Mouse (Mus musculus) cerebellum, adult 11 months (tissue): ENCODE data around the gene Polg2.
"Not testable (repeated sequence)": the region's sequence is repeated elsewhere in the genome, so short reads cannot be mapped to it uniquely, and the experiment has no call there.

Experiments
- DNase-seq: peaks from one replicate; pipeline ENCODE4 v3.0.0; 2022

Polg2 gene

DNA sequence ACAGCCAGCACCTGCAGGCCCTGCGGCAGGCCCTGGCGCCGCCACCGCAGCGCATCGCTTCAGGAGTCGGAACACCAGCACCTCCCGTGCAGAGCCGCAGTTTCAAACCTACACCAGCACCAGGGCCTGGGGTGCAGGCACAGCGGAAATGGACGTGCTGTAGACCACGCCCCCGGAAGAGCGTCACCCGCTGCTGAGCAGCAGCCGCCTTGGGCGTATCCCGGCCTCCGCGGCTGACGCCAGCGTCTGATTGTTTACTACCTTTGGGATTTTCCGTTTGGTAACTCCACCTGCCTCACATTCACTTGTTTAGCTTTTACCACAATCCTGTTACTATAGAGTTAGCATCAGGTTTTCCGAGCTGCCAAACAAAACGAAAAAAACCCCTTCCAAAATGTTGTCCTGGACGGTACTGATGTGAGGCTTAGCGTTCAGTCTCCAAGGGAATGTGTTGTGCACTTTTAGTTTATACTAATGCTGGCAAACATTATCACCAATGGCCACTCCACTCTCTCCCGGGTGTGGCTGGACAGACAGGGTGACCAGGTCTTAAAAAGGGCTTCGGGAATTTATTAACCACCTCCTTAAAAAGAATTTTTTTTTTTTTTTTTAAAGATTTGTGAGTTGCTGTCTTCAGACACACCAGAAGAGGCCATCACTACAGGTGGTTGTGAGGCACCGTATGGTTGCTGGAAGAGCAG, at the start of gene Polg2:
Gene Polg2, minus strand, starts transcription at position 150 of the 701 bp plus-strand sequence.
- DNase-seq, result peak; percentile 84

DNA sequence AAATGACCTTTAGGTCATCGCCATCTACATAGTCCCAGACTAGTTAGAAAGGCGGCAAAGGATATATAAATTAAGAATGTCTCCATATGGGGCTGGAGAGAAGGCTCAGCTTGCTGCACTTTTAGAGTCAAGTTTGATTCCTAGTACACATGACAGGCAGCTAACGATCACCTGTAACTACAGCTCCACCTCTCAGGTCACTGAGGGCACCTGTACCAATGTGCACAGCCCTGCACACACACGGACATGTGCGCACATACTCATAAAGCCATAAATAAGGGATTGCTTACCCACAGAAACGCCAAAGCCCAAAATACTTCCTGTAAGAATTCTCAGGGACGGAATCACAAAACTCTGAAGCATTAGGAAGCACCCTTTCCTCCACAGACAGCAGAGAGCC, 48.7 kb upstream of the Polg2 start:
- DNase-seq, result no peak

DNA sequence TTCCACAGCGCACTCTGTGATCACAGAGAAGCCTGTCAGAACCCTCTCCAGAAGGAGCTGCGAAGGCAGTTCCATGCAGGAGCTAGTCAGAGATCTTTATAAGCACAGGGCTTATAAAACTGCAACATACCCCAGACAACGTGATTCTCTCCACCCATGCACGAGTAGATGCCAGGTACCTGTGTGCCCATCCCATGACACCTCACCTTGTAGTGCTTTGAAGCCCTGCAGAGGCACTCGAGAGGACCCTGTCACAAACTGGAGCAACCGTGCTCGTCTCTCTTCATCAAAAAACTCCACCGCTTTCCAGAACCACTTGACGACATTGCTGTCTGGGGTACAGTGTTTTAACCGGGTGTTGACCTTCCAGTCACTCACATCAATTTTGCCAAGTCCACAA, 45.1 kb upstream of the Polg2 start:
- no peak for DNase-seq

DNA sequence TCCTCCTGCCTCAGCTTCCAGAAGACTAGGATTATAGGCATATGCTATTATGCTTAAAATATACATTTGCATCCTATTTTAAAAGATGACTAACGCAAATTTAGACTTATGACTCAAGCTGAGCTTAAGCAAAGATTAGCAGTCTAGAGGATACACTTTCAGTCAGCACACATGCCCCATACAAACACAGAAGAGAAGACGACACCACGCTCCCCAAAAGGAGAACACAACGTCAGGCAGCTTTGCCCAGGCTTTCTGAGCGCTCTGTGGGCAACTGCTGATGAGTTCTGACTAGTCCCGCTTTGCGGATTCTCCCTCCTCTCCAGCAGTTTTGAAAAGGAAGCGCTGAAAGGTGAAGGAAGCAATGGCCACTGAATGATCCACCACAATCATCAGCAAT, 44.4 kb upstream of the Polg2 start:
- DNase-seq, result no peak

DNA sequence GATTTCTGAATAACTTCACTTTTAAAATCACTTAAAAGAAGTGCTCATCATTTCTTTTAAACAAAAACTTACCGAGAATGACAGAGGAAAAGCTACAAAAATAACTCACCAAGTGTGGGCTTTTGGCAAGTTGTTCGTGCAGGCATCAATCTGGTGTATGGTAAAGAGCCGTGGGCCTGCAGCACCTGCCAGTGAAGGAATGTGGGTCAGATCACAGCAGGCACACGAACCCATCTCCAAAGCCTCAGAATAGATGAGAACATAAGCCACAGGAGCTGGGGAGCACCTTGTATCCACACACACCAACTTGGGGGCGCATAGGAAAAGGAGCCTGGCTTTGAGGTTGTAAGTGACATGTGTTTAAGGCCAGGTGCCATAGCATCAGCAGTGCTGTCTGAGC, 43.6 kb upstream of the Polg2 start:
- peak; percentile 90 for DNase-seq

DNA sequence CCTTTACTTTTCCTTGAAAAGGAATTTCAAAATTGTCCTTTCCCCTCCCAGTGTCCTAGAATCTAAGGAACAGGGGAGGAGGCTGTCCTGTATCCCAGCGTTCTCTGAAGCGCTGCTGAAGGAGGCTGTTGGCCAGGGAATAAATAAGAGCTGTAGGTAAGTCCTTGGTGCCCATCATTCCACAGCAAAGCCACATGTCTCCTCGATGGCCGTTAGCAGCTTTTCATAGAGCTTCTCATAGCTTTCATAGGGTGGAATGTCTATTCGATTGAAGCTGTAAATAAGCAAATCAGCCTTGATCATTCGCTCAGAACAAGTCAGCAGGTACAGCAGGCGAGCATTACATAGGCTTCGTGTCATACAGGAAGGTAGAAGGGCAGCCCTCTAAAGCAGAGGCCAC, 43.2 kb upstream of the Polg2 start:
- DNase-seq, result no peak

DNA sequence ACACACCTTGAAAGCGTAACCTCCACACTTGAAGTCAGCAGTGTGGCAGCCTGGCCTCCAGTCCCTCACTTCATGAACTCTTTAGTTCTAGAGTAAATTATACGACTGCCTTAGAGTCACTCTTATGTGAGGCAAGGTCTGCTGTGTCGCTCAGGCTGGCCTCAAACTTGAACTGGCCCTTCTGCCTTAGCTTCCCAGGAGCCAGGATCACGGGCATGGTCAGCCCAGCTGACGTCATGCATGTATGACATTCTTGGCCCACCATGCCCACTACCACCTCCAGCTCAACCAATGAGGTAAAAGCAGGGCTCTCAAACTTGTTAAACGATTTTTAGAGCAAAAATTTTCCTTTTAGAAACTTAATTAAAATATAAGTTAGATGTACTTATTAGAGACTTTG, 42.1 kb upstream of the Polg2 start:
- DNase-seq, result no peak

DNA sequence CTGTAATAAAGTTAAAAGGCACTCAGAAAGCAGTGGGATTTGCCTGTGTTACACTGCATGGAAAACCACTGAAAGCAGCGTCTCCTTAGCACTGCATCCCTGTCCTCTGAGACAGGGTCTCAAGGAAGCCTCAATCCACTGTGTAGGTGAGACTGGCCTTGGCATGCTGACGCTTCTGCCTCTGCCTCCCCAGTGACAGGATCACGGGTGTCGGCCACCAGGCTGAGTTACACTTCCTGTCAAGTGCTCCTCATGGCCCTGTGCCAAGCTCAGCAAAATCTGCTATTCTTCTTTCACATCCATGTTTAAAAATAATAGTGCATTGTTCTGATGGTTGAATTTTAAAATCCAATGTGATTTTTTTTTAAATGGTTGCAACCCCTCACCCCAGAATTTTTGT, 41.6 kb upstream of the Polg2 start:
- peak; percentile 54 for DNase-seq

DNA sequence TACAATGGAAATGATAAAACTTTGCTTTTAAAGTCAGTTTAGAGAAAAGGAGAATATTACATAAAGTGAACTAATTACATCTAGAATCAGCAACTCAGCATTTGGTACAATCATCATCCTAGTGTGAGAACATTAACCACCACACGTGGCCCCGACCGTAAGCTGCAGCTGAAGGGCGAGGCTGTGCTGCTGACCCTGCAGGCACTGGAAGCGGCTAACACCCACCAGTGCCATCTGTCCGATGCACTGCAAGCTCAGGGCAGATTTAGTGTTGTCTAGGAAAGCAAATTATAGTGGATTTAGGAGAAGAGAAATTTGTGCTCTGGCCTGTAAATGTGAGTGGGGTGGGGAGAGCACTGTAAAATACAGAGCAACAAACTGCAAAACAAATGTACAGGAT, 40.9 kb upstream of the Polg2 start:
- DNase-seq, result no peak

DNA sequence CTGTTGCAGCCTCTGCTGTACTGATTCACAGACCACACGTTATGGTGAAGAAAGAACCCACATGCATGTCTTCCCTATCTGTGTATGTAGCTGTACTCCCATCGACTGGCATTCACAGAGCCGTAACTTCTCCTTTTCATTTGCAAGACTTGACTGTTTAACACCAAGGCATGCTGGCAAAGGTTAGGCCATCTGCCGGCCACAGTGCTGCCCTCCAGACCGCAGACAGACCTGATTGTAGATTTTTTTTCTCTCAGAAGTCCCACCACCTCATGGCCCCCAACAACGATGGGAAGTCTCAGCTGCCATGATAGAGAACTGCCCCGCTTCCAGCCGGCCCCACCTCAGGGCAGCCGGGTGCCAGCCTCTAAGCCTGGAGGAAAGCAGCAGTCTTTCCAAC, 40.3 kb upstream of the Polg2 start:
- DNase-seq, result no peak

DNA sequence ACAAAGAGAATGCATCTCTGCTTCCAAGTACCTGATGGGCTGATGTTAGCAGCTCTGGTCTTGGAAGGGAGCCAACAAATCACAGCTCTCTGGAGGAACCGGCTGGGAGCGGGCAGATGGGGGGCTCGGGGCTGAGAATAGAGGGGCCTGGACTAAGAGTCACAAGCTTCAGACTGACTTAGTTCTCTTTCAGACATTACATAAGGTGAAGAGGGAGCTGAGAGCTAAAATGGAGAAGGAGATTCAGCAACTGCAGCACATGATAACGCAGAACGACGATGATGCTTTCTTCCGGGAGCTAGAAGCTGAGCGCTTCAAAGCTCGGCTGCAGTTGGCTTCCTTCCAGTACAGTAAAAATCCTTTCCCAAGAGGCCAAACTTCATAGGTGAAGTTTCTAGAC, 39.0 kb upstream of the Polg2 start:
- no peak for DNase-seq

DNA sequence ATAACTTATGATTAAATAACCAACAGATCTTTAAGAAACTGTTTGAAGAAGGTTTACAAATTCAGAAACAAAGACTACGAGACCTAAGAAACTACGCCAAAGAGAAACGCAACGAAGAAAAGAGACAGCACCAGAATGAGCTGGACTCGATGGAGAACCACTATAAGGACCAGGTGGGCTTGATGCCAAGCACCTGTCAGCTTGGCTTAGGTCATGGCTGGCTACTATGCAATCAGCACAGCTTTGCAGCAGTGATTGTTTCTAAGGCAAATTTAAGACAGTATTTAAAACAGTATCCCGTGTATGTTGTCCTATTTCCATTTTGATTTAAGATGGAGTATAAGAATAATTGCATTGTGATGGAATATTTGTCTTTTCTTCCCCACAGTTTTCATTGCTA, 38.5 kb upstream of the Polg2 start:
- DNase-seq, result peak; percentile 78

DNA sequence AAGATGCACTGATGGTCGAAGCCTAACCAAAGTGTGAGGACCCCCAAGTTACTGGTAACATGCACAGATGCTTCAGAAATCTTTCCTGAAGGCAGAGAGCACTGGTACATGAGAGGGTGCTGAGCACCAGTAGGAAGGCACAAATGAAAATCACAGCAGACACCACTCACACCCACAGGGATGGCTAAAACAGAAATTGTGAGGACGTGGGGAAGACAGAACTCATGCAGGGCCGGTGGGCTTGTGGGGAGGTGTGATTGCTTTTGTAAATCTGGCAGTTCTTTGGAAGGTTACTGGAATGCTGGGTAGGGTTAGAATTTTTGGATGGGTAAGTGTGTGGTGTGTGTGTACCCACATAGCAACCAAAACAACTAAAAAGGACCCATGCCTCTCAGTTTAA, 37.8 kb upstream of the Polg2 start:
- no peak for DNase-seq

DNA sequence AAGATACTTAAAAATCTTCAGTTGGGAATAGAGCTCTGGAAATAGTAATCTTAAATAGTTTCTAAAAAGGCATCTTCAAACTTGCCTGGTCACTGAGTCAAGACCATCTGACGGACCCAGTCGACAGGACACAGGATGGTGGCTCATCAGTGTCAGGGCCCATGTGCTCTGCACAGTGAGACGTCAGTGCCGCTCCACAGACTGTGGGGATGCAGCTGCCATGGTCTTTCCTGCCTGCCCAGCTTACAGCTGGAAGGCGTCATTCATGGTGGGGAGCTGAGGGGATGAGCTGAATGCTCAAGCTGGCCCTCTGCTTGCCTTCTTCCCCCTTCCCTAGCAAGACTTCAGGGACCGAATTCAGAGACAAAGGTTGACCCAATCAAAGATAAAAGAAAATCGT, 37.0 kb upstream of the Polg2 start:
- DNase-seq, result no peak

DNA sequence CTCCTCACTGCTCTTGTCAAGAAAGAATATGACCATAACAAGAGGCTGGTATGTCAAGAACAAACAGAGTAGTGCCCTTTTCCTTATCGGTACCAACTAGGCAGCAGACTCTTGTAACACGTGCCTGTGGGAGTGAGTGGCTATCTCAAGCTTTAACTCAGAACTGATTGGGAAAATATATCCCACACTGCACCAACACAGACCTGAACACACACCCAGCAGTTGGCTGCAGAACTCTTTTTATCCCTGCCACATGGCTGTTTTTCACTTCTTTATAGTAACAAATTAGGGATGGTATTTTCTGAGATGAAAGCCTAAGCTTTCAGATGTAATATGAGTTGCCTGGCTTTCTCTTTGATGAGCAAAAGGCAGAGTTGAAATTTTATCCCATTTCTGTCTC, 36.4 kb upstream of the Polg2 start:
- DNase-seq, result no peak

DNA sequence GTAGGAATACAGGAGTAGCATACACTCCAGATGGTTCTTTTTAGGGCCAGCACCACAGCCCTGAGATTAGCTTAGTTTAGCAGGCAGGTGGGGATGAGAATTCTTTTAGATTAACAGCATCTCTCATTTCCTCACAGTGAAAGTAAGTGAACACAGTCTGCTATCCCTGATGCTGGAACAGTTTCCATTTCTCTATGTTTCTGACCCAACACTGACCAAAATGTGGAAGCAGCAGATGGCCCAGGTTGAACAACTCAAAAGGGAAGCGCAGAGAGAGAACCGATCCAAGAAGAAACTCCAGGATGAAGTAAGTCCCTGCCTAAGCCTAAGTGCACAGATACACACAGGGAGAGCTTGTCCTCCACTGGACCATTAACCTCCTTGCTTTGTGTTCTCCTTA, 36.0 kb upstream of the Polg2 start:
- DNase-seq, result peak; percentile 43

DNA sequence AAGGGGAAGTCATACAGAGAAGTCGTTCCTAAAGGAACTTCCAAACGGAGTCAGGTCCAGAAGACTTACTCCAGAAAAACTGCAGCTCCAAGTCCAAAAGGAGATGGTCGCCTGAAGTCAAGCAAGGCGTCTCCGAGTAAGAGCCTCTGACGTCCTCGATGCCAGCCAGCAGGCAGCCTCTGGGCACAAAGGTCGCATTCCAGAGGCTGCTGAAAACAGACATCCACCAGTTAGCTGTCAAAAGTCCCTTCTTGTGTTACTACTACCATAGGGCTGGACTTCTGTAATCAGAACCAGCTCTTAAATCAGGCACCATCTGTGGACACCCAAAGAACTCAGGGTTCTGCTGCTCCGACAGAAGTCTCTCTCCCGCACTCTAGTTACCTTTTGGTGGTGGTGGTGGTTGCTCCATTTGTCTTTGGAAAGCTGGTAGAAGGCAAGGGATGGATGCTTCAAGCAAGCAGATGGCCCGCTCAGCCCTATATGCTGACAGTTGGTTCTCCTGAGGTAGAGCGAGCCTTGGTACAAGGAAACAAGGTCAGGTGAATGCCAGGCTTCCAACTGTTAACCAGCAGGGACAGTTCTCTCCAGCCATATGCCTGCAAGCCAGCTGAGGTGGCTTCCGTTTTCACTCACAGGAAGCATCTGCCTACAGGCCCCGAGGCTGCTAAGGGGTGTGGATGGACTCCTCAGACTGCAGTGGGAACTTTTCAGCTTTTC, 35.4 kb upstream of the Polg2 start:
- peak; percentile 90 for DNase-seq

DNA sequence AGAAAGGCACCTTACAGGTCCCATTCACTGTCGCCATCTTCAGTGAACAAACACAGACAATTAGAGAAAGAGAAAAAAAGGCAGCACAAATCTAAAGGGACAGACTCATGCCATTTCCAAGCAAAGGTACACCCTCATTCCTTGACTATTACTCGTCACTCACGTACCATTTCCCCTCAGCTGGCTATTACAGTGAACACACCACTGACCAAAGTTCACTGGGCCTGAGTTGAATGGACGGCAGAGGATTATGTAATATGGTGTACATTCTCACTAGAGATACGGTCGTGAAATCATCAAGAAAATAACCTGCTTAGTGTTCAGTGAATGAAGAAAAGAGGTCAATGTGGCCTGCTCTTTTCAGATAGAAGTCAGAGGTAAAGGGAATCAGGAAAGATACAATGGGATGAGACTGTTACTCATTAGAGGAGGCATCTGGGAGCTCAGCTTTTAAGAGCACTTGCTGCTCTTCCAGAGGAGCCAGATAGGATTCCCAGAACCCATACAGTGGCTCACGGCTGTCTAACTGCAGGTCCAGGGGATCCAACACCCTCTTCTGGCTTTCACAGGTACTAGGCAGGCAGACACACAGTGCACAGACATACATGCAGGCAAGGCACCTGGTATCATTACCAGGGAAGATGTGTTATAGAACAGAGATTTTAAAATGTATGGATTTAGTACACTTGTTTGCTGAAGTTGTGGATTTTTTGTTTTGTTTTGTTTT, 33.2 kb upstream of the Polg2 start:
- no peak for DNase-seq

DNA sequence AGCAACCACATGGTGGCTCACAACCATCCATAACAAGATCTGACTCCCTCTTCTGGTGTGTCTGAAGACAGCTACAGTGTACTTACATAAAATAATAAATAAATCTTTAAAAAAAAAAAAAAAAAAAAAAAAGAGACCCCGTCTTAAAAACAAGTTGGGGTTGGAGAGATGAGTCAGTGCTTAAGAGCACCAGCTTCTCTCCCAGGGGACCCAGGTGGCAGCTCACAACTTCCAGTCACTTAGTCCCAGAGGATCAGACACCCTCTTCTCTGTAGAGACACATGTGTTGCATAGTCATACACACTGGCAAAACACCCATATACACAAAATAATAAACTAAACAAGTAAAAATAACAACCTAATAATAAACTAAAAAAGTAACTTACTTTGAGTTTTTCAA, 28.1 kb upstream of the Polg2 start:
- not testable (repeated sequence) for DNase-seq

DNA sequence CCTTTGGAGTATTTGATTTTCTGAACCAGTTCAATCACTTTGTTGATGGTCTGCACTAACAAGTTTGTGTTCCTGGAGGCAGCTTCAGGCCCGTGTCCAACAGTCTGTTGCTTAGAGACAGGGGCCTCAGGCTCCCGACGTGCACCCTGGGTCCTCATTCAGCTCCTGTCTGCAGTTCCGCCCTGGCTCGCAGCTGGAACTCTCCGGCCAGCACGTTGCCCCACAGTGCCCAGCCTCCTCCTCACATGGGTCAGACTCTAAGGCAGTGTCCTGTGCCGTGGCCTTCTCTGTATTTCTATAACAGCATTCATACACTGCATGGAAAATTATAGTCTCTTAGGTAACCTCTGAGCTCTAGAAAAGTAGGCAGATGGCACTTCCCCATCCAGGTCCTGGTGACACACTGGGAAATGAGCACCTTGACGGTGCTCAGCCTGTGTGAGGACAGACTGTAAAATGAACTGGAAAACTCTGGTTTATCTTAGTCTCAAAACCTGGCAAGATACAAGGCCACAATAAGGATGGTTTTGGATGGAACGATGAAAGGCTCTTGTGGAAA, 22.8 kb upstream of the Polg2 start:
- DNase-seq, result no peak

DNA sequence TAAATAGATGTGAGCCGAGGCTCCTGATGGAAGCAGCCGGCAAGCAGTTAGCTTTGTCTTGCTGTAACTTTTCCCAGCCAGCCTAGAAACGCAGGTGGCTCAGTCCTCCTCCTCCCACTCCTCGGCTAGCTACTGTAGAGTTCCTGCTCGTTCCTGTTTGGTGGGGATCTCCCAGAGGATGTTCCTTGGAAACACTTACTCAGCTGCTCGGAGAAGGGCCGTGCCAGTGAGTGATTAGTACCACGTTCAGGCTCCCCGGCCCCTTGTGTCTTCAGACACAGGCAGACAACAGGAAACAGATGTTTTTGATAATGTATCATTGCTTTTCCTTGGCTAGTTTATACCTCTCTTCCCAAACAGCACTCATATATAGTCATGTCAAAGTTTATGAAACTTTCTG, 16.3 kb upstream of the Polg2 start:
- no peak for DNase-seq

DNA sequence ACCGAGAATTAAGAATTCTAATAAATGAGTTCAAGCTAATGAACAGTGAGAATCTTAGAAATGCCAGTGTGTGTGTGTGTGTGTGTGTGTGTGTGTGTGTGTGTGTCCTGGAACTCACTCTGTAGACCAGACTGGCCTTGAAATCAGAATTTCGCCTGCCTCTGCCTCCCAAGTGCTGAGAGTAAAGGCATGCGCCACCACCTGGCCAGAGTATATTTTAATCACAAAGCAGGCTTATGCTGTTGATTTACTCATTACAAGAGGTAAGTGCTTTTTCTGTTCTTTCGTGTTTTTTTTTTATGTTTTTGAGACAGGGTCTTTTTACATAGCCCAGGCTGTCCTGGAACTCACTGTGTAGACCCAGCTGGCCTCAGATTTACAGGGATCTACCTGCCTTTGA, 14.5 kb upstream of the Polg2 start:
- DNase-seq, result no peak

DNA sequence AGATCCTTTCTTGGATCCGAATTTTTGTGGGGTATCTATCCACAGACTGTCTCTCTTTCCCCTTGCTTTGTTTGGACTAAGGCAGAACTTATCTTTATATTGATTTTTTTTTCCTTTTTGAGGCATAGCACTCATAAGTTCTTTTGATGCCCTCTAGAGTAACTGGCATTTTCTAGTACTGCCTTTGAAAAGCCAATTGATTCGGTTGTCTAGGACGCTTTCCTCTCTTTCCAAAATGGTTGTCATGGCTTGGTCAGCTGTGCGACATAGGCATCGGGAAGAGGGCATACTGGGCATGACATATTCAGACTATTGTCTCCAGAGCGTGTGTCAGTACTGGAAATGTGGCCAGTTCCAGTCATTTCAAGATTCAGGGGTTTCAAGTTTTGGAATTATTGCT, 10.3 kb upstream of the Polg2 start:
- DNase-seq, result no peak
